Mouse (Mus musculus): ENCODE data around the gene Olfr661.
A peak's percentile ranks its signal among the peaks of the same experiment; 100 is the strongest.

Olfr661 gene

DNA sequence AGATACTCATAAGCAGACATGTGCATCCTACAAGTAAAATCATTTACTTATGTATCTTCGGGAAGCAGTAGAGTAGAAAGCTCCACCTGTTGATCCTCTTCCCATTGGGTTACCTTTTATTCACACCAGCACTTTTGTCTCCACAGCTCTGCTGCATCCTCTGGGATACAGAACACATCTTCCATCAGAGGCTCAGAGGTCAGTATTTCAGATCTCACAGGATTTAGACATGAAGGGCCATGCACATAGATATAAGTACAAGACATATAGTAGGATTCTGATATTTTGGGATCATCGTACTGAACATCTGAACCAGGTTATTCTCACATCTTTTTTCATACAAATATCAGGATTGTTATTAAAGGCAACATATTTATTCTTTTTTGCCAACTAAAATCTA, at the start of gene Olfr661:
Gene Olfr661 (plus strand): TSS at position 301 of the 400 bp plus-strand sequence.
- no peak for DNase-seq

DNA sequence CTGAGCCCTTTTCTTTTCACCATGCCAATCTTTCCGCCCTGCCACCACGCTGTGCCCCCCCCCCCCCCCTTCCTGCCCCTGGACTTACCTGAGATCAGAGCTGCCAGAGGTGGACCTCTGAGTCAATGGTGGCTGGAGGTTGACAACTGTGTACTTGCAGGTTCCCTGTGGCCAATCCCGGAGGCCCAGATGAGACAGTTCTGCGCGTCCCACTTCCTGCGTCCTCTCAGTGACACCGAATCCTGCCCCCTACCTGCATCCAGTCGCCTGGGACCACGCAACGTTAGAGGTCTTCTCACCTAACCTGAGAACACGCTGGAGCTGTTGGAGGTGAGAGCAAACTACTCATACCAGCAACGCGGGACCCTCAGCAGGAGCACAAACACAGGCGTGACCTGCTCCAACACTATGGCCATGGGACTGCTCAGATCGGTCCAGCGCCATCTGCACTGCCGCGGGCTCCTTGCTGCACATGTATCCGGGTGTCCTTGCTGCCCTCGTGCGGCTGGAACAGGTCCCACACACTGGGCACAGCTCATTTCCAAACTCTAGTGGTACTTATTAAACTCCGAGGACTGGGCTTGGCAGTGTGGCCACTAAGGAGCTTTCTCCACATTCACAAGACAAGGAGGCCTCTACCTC, 39.3 kb upstream of the Olfr661 start, which contains the start of gene Olfr658:
Gene Olfr658 (minus strand): TSS at position 465 of the 642 bp plus-strand sequence.
- peak; percentile 4 for DNase-seq

DNA sequence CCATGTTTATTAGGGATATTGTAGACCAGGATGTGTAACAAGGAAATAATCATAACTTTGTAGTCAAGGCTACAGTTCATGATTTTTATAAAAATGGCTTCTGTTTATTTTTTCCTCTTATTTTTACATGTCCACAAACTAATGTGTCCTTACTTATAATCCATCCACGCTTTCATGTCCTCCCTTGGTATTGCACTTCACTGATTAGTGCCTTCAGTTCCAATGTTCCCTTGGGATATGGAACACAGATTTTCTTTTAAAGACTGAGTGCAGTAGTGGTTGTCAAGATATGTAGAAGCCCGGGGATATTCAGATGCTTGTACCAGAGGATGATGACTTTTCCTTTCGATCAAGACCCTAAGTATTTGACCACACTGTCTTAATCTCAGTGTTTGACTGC, 19.8 kb upstream of the Olfr661 start, which contains the start of gene Olfr659:
Gene Olfr659 (plus strand): TSS at position 301 of the 400 bp plus-strand sequence.
- no peak for DNase-seq

Measured in cerebellum, adult 11 months (tissue).